Mouse (Mus musculus): ENCODE measurements around the gene Gpbp1.

Gene Gpbp1

DNA sequence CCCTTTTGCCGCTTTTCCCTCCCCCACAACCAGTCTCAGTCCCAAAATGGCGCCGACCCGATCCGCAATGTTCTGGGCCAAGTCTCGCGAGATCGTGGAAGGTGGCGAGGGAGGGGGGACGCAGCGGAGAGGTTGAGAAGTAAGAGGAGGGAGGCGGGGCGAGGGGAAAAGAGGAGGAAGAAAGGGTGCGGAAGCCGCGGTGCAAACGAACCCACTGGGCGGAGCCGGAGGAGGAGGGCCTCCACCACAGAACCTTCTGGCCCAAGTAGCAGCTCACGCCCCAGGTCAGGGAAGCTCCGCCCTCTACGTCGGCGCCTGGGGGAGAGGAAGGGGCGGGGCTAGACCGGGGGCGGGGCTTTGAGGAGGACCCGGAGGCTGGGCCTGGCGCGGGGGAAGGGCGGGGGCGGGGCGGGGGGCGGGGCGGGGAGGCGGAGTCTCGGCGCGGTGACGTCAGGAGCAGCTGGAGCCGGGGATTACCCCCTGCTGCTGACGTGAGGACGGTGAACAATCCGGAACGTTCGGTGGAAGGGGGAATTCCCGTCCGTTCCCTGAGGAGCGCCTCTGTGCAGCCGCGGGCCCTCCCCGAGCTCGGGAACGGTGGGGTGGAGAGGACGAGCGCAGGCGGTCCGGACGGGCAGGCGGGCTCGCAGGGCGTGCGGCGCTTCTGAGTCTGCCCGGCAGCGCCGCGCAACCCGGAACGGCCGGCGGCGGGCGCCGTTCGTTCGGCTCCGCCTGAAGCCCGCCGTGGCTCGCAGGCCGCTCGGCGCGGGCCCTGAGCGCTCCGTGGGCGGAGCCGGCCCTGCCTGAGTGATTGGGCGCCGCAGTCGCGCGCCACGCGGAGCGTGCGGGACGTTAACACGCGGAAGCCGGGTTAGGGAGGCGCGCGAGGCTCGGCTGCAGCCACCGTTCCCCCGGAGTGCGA is at the start of gene Gpbp1:
Gene Gpbp1 (minus strand): TSS at position 310 of the 922 bp plus-strand sequence.
- peak; percentile 100 for DNase-seq

DNA sequence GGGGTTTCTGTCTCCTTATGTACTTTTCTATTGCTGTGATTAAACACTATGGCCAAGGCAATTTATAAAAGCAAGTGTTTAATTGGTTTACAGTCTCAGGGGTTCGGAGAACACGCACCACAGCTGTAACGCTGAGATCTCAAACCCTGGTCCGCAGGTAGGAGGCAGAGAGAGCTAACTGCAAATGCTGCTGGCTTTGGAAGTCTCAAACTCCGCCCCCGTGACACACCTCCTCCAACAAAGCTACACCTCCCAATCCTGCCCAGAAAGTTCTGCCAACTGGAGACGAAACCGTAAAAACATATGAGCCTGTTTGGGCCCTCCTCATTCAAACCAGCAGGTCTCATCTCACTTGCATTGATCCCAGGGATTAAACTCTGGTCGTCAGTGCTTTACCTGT is 47.8 kb upstream of the Gpbp1 start:
- DNase-seq: no peak

DNA sequence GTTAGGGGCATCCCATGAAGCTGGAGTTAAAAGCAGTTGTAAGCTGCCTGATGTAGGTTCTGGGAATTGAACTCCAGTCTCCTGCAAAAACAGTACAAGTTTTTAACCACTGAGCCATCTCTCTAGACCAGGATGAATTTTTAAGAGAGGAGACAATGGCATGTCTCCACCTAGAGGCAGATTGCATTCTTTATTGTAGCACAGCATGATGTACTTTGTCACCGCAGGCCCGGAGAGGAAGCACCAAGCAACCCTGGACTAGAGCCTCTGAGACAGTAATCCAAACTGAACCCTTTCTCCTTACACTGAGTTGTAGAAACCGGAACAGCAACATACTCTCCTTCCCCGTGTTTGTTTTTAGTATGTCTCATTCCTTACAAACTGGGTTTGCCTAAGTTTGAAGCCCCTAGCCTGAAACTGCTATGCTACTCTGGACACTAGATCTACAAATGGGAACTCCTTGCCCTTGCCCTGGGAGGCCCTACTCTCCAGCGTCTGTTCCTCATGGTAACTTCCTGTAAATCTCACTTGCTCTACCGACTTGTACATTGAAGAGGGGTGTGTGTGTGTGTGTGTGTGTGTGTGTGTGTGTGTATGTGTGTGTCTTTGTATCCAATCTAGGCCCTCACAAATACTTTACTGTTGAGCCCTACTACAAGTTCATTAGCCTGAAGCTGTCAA is 46.4 kb upstream of the Gpbp1 start:
- DNase-seq: no peak

DNA sequence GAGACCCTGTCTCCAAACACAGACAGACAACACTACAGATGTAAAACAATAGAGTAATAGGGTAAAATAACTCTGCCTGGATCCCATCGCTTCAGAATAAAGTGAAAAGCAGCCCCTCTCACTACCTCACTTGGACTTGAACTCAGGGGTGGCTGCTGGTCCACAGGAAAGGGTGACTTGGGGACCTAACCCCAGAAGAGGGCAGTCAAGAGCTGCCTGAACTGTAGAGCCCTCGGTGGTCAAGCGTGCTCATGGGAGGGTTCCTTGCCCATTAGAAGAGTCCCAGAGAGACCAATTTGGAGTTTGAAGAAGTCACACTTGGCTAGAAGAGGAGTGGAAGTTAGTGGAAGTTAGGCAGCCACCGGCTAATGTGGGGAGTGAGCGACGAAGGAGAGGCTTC is 44.2 kb upstream of the Gpbp1 start:
- peak; percentile 33 for DNase-seq

DNA sequence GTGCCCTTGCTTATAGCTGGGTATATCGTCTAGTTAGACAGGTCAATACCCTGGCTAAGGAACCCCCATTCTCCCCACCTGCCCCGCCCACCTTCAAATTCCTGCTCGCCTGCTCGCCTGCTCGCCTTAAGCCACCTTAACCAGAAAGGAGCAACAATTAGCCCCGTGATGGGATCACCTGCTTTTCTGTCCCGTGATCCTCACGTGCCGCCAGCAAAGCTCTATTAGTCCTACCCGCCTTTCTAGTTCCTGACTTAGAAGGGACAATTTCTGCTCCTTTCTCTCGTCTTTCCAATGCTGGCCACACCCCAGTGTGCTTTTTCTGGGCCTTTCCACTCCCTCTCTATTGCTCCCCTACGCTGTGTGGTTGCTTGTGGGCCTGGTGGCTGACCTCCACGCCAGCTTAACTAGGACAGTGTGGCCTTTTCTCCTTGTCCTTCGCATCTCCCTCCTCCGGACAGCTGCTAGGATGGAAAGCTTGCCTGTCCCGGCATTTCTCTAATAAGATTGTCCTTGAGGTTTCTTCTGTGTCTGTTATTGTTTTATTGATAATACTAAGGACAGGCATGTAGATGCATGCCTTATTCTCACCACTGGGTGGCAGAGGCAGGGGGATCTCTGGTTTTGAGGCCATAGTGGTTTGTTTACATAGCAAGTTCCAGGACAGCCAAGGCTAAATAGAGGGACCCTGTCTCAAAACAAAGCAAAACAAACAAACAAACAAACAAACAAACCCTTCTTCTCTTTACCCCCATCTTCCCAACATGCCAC is 42.5 kb upstream of the Gpbp1 start:
- DNase-seq: peak; percentile 46

DNA sequence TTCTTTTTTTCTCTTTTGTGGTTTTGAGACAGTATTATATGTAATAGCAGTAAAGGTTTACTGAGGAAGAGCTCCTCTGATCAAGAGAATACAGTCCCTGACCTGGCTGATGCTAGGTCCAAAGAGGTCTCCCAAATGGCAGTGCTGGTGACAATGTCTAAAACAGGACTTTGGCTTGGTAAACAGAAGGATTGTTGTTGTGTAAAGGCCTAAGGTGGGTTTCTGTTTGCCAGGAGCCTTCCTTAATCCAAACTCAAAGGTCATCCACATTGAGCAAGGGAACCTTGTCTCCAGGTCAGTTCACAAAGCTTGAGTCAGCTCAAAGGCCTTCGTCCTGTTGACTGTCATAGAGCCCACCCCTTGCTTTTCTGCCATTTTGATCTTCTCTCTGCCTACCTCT is 41.8 kb upstream of the Gpbp1 start:
- DNase-seq: no peak

DNA sequence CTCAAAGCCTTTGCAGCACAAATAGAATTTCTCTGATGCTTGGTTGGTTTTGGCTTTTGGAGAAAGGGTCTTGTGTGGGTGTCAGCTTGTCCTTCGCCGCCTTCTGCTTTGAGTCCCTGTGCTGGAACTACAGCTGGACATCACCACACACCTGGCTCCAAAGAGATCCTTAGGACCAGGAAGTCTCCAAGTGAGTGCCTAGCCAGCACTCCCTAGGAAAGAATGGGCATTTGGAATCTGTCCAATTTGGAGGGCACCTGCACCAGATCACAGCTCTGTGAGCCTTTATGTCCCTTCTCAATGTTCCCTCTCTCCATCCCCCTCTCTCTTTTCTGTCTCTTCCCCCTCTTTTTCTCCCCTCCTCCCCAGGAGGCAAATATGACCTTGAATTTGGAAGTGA is 34.4 kb upstream of the Gpbp1 start:
- DNase-seq: no peak

DNA sequence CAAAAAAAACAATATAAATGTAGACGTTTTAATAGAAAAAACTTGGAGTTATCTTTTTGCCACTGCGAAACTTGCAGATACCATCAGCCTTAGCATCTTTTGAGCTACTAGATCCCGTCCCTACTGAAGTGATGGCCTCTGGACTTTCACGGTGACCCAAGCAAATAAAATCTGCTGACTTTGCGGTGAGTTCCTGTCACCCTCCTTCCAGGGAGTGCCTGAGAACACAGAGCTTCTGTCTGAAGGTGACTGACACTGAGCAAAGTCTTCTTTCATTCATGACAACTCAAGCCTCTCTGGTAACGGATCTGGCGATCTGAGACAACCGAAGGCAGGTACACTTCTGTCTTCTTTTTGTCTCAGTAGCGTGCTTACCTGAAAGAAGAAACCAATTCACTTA is 32.4 kb upstream of the Gpbp1 start:
- DNase-seq: no peak

DNA sequence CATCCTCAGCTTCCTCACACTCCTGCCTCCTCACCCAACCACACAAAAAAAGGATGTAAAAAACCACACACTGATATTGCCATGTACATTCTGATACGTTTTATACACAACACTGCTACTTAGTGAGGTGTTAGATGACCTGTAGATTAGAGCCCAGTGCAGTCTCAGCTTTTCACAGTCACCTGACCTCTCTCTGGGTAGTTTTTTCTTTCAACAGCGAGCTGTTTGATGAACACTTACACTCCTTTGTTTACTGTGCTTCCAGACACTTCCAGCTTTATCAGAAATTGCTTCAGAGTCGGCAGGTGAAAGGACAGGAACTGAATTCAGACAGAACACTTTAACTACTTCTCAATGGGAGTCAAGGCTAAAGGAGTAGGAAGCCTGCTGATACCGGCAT is 30.5 kb upstream of the Gpbp1 start:
- DNase-seq: no peak

DNA sequence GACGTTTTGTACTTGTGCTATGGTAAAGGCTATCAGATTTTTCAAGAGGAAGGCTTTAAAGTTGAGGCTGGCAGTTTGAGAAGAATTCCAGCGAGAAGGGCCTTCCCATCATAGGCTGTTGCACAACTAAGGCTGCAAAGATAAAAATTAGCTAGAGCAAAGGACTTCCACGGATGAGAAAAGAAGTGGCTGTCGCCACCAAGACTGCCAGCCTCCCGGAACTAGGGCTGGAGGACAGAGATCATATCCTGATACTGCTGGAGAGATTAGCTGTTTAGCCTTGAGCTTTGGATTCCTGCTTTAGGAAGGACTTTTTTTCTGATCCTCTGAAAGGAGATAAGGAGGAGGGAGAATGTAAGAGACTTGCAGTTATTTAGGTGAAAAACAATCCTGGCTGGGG is 28.4 kb upstream of the Gpbp1 start:
- no peak for DNase-seq

DNA sequence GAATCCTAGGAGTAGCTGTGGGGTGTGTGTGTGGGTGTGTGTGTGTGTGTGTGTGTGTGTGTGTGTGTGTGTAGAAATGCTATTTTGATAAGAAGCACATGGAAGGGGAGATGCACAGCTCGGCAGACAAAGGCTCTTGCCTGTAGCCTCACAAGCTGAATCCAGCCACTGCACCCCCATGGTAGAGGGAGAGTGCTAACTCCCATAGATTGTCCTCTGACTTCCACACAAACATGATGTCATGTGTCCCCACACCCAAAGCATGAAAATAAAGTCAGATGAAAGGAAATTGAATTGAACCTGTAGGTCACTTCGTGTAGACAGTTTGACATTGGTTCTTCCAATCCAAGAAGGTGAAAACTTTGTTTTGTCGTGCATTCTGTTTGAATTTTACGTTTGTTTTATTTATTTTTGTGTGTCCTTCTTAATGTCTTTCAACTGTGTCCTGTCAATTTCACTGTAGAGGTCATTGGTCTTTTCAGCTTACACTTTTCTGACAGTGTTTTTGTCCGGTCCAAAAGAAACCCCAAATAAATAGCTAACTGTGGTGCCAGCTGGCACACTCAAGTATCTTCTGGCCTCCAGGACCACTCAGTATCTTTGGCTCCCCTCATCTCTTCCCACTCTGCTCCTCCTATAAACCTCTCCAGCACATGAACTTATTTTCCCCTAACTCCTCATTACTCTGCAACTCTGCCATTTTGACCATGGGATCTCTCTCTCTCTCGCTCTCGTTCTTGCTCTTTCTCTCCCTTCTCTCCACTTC is 26.7 kb upstream of the Gpbp1 start:
- DNase-seq: no peak

DNA sequence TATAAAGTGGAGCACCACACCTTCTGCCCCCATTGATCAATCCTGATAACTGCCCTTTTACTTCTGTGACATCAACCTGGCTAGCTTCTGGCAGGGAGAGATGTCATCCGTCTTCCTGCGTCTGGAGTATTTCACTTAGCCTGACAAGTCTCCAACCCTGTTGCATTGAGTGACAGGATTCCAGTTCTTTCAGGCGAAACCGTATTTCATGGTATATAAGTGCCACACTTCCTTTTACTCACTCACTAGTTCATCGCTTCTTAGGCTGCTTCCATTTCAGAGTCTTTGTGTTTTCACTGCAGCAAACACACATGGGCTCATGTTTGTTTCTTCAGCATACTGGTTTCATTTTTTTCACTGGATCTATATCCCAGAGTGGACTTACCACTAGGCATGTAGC is 19.5 kb upstream of the Gpbp1 start:
- DNase-seq: no peak

DNA sequence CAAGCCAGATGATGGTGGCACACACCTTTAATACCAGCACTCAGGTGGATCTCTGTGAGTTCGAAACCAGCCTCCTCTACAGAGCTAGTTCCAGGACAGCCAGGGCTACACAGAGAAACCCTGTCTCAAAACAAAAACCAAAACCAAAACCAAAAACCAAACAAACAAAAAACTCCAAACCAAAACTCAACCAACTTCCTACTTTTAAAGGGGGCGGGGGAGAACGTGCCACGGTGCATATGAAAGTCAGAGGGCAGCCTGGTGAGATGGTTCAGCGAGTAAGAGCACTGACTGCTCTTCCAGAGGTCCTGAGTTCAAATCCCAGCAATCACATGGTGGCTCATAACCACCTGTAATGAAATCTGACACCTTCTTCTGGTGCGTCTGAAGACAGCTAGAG is 18.7 kb upstream of the Gpbp1 start:
- no peak for DNase-seq

DNA sequence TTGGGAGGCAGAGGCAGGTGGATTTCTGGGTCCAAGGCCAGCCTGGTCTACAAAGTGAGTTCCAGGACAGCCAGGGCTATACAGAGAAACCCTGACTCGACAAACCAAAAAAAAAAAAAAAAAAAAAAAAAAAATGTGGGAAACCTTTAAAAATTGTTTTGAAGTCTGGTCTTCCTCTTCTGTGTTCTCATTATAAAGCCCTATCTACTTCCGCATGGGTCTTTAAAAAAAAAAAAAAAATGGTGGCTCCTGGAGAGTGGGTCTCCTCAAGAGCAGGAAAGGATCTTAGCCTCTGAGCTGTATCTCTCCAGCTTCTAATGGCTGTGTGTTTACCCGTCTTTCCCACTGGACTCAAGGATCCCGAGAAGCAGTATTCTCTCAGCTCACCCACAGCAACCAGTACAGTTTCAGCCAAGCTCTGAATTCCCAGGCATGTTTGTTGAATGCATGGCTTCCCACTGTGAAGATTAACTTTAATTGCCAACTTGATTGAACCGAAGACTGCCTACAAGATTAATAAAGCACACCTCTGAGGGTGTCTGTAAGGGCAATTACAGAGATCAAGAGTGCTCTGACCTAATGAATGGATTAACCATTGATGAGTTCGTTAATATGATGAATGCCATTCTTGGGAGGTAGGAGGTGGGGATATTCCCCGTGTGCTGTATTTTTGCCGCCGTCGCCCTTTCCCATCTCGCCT is 4.6 kb upstream of the Gpbp1 start:
- no peak for DNase-seq

DNA sequence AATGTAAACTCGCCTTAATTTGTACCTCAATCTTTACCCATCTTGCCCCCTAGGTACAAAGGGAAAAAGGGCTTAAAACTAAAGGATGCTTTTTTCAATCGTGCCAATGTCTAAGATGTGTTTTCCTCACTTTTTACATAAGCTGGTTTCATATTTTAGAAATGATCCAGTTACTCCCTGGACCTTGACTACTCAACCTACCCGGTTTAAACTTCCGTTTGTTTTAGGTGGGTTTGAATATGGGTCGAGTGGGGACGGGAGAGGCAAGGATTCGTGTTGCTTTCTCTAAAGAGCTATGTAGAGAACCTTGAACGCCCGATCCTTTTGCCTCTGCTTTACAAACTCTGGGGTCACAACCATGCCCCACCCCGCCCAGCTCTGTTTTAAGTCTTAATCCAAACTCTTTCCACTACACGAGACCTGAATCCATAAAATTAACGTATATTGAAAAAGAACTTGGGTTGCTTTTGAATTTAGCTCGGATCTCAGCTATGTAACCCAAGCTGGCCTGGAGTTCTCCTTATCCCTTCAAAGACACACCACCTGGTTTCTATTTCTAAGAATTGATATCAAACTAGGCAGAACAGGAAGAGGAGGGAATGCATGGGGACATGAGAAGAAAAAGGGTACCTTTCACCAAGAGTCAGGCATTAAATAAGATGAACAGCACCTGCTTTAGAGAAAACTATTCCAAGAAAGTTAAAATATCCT is 1.3 kb upstream of the Gpbp1 start:
- no peak for DNase-seq

DNA sequence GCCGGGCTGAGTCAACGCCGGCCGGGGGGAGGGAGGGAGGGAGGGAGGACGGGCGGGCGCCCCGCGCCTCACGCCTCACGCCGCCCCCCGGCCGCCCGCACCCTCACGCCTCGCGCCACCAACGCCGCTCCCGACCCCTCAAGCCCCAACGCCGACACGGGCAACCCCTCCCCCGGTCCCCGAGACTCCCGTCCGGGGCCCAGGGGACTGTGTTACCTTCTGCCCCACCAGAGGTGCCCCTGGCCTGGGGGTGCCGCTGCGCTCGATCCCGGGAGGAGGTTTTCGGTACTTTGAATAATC is 459 bp downstream of the Gpbp1 start:
- no peak for DNase-seq

DNA sequence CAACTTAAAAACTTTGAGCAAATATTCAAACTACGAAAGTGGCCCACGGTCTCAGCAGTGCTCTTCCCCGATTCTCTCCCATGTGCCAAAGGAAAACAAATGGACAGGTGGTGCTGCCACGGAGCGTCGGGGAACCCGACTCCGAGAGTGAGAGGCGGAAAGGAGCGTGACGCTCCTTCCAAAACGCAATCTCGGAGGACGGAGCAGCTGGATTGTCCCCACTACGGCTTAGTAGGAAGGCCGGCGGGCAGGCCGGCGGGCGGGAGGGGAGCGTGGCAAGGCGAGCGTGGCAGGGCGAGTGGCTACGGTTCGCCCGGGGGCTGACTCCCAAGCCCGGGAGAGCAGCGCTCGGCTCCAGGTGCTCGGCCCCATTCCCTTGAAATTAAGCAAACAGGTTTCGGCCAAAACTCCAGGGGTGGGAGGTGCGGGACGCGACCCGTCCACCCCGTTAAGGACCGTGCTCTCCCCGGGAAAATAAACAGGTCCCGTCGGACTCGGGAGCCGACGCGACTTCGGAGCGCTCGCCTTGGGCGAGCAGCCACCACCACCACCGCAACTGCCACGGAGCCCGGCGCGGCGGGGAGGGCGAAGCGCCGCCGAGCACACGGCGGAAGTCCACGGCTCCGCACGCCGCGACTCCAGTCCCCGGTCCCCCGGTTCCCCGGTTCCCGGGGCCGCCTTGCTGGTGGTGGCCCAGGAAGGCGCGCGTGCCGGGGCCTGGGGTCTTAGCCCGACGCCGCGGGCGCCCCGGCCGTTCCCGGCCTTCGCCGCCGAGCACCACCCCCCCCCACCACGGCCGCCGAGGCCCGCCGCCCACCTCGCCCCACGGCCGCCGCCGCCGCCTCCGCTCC is 1.0 kb downstream of the Gpbp1 start:
- peak; percentile 72 for DNase-seq

DNA sequence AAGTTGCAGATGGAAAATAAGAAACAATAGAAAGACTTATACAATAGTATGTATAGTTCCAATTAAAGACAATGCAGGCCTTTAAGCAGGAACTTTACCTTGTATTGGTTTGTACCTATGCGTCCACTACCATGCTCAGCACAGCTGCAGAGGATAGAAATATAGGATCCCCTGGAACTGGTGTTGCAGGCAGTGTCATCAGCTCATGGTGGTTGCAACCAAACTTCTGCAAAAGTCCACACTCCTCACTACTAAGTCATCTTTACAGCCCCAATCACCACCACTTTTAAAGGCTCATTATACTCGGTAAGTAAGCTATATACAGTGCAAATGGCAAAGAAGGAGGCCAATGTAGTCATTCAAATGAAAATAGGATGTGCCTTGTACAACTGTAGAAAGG is 12.2 kb downstream of the Gpbp1 start:
- DNase-seq: no peak

DNA sequence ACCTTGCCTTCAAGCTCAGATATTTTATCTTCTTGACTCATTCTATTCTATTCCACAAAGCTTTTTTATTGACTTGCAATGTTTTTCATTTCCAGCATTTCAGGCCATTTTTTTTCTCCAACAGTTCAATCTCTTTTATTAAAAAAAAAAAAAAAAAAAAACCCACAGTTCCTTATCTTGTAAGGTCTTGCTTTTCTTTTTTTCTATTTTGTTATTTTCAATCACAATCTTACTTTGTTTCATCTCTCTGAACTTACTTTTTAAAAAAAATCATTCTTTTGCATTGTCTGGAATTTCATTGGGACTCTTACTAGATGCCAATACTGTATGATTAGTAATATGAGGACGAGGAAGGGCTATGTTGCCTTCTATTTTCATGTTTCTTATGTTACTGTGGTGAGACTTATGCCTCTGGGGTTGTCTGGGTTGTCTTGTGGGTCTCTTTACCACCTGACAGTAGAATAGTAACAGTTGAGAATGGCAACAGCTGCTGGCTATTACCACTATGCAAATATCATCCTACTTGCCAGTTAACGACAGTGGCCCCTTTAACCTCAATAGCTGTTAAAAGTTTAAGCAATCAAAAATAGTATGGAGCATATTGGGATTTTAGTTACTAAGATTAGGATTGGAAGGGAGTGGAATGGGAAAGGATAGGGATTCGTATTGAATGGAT is 19.2 kb downstream of the Gpbp1 start:
- no peak for DNase-seq

DNA sequence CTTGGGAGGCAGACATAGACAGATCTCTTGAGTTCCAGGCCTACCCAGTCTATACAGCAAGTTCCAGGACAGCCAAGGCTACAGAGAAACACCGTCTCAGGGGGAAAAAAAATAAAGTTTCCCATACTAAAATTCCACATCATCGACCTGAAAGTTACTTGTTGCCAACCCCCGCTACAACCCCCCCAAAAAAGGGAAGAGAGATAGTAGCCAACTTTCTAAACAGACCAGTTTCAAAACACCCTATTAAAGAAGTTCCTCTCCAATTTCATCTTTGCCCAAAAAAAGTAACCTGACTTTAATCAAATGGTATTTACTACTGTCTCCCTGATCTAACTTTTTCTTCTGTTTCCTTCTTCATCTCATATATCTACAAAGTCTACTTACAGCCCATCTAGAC is 22.6 kb downstream of the Gpbp1 start:
- DNase-seq: no peak

Measured in thymus, postnatal 4 days (tissue).